Mouse (Mus musculus) left cerebral cortex, adult 18-20 months (tissue): Measurements from ENCODE around the gene Trf. TPM values are rescaled to one million over a fixed set of nuclear protein-coding genes. Genes with fewer than 3 reads are reported as not detected.

Experiments used
- DNase-seq, 2 experiments: peaks; one replicate each; pipeline ENCODE4 v3.0.0; 2021 to 2022; ENCODE audit warnings: low spot score in 2 of 2, mixed read lengths in 1 of 2
- total RNA-seq, 2 experiments: library from RNA; stranded (reverse); gene quantifications; 2 replicates each; pipeline ENCODE4 v1.2.3; 2021

Gene Trf
- total RNA-seq, 2 experiments from 2014 or later, result 170 to 179 TPM

DNA sequence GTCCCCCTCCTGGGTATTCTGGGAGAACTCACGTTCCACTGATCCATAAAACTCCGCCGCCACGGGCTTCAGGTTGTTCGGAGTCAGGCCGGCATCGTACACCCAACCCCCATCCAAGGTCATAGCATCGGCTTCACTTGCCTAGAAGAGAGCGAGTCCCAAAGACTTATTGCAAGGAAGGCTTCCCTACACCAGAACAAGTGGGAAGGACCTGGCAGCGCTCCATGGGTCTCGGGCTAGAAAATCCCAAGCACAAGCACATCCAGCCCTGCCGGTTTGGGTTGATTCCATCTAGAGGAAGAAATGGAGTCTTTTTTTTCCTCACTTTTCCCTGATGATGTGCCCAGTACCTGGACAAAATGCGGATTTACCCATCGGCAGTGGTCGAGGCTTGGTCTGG lies 3.4 kb downstream of the Trf start:
- no peak for DNase-seq

DNA sequence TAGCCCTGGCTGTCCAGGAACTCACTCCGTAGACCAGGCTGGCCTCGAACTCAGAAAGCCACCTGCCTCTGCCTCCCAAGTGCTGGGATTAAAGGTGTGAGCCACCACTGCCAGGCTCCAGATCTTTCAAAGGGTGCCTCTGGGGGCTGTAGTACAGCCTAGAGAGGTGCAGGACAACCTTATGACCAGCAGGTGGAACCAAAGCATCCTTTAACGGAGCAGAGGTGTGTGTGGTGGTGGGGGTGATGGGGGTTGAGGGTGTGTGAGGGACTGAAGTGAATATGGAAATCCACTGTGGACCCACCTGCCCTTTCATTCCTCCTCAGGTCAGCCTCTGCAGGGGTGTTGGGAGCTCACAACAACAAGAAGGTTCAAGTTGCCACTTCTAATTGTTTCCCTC lies 4.8 kb downstream of the Trf start:
- DNase-seq, result no peak

GRCm38 (mm10) chr9:103224721-103225120 lies 5.5 kb downstream of the Trf start:
- DNase-seq, result no peak

DNA sequence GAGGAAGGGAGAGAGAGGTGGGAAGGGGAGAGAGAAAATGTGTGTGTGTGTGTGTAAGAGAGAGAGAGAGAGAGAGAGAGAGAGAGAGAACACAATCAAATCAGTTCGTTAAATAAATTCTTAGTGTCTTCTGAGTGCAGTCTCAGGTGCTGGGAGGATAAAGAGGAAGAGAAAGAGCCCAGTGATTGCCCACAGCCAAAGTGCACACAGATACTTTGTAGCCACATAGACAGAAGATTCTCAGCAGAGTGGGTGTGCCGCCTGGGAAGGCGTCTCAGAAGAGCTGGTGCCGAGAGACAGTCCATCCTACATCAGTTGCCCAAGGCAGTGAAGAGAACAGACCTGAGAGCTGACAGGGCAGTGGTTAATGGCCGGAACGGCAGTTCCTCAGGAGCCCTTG lies 16.0 kb downstream of the Trf start:
- no peak for DNase-seq

GRCm38 (mm10) chr9:103213631-103214030 lies 16.6 kb downstream of the Trf start:
- no peak for DNase-seq

- DNase-seq, result no peak
Measured at GRCm38 (mm10) chr9:103212654-103213420, 17.4 kb downstream of the Trf start.

DNA sequence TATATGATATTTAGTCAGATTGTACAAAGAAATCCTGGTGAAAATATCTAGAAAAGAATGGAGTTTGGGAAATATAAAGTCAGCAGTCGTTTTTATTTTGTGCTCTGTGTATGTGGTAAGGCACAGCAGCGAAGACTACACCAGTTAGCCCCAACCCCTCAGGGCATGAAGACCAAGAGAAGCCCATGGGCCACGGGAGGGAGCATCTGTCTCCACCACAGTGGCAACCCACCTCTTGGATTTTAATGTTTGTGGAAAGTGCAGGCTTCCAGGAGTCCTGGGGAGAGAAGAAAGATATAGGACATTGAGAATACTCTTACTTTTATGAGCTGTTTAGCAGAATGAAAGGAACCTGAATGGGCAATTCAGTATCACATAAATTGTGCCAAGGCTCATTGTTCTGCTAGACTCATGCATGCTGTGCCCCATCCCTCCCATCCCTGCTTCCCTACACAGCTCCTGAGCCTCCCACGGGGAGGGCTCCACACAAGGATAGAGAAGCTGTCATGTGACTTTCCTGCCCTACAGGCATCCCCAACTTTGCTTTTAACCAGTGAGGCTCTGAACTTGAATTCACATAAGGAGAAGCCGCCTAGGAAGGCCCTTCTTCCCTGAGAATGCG lies 21.3 kb downstream of the Trf start:
- DNase-seq, result no peak

- DNase-seq, result peak; percentile 62 to 66
Measured at GRCm38 (mm10) chr9:103207846-103208245, 22.4 kb downstream of the Trf start.

GRCm38 (mm10) chr9:103205786-103206185 lies 24.5 kb downstream of the Trf start:
- DNase-seq, result no peak

- peak; percentile 94 to 95 for DNase-seq
Measured at GRCm38 (mm10) chr9:103201561-103202260, 28.5 kb downstream of the Trf start, which contains the start of gene Srprb. TSS of gene Srprb (minus strand) at chr9:103202137.

- DNase-seq, result no peak
Measured at GRCm38 (mm10) chr9:103188416-103188815, 41.8 kb downstream of the Trf start.

GRCm38 (mm10) chr9:103186747-103187146 lies 43.5 kb downstream of the Trf start:
- no peak for DNase-seq

DNA sequence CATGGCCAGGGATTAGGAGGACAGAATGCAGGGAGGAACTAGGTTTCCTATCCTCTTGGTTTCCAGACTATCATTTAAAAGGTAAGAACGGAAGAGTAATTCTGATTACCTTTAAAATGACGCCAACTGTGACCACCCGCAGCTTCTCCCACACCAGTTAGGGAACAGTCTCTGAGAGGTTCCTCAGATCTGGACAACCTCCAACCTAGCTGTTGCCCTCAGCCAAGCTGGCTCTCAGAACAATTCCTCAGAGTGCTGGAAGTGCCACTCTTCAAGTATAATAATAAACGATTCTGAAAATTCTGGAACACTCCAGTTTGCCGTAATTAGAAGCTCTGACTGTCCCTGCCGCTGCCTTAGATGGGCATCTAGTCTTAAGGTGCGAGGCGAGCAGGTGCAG lies 44.3 kb downstream of the Trf start:
- no peak for DNase-seq

DNA sequence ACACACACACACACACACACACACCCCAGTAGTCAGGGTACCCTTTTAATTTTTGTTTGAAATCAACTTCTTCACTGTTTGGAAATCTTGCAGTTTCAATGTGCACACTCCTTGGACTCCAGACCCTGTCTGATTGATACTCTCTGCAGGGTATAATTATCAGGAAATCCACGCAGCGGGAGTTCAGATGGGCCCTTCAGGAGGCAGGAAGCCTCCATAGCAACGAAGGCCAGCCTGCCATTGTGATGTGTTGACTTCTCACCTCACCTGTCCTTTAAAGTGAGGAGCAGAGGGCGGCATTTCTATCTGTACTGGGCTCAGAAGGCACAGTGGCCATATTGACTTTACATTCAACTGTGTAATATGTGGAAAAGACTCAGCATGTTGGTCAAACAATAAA lies 45.4 kb downstream of the Trf start:
- no peak for DNase-seq

DNA sequence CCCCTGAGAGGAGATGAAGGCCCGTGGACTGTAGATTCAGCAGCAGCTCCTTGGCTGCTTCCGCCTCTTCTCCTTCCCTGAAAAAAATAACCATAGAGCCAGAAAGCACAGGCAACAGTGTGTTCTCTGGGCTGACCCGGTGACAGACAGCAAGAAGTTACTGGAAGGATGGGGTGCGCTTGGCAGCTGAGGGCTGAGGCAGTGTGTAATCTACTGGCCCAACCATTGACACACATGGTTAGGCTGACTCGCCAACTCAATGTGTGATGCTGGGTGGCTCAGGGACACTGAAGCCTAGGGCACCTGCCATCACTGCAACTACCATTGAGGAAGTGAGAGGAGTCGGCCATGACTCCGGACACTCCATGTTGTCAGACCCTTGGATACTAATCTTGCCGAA lies 48.4 kb downstream of the Trf start:
- DNase-seq, result no peak

DNA sequence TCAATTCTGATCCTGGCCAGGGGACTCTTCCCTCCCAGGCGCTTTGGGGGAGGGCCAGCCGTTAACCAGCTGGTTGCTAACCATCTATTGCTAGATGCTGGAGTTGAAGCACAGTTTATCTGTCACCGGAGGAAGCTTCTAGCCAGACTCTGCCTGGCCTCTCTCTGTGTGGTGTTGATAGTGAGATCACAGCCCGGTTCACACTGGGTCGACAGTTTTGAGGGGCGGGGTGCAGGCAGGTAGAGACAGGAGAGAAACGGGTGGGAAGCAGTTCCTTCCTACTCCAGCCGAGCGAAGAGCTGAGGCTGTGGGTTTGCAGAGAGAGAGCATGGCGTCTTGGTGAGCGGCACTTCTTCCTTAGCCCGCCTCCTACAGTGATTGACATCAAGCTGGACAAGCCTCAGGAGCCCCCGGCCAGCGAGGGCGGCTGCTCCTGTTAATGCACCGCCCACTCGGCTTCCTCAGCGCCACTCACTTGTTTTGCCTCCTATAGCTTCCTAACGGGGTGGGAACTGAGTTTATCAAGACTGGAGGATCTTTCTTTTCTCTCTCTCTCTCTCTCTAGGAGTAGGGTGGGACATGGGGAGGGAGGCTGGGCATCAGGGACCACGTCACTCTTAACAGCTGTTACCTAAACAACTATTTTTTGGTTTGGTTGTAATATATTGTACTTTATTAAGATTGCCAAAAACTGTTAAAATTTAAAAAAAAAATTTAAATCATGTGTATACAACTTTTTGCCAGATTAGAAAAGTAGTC lies 49.3 kb downstream of the Trf start:
- DNase-seq, result peak; percentile 39 to 48

DNA sequence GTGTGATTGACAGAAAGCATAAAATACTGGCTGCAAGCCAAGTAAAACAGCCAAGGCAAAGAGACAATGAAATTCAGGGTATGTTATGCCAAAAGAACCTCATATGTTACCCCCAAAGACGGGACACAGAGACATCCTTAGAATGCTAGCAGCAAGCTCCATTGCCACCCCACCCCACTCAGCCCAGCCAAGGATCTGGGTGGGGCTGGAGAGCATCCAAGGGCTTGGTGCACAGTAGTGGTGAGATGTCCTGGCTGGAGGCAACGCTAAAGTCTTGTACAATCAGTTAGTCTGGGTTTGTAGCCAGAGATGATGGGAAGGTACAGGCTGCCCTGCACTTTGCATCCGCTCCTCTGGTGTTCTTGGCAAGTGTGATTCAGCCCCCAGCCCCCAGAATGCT lies 49.9 kb downstream of the Trf start:
- DNase-seq, result peak in 1 of 2 experiments; percentile 25

GRCm38 (mm10) chr9:103175692-103176091 lies 54.6 kb downstream of the Trf start:
- DNase-seq, result no peak

- DNase-seq, result no peak
Measured at GRCm38 (mm10) chr9:103174771-103175519, 55.3 kb downstream of the Trf start.

DNA sequence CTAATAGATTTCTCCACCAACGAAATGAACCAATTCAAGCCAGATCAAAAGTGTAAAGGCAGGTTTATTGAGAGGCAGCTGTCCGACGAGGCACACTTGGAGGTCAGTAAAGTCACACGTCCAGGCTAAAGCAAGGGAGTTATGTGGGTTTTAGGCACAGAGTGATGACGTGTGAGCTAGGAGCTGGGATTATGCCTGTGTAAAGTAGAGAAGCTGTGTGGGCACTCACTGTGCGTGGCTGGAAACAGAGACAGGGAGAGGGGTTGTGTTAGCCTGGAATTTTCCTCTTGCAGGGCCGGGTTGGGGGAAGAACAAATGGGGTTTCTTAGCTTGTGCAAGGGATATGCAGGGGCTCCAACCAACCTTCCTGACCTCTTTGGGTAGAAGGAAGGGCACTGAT lies 61.5 kb downstream of the Trf start:
- DNase-seq, result peak; percentile 33 to 56

DNA sequence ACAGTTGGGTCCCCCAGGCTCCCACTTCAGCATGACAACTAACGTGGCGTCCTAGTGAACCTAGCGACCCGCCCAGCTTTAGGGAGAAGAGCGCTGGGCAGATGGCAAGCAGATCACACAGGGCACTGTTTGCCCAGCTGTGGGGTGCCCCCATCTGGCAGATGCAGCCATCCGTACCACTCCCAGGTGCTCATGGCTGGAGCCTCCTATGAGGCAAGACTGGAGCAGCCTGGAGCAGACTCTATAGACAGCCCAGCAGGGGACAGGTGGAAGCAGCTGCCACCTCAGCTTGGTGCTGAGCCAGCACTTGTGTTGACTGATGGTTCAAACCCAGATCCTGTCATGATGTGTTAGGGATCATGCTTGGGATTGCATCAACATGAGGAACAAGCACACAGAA lies 62.2 kb downstream of the Trf start:
- DNase-seq, result no peak
